Comparison of ENCODE assay signal across 40 mouse cellular contexts in the genomic region with DNA sequence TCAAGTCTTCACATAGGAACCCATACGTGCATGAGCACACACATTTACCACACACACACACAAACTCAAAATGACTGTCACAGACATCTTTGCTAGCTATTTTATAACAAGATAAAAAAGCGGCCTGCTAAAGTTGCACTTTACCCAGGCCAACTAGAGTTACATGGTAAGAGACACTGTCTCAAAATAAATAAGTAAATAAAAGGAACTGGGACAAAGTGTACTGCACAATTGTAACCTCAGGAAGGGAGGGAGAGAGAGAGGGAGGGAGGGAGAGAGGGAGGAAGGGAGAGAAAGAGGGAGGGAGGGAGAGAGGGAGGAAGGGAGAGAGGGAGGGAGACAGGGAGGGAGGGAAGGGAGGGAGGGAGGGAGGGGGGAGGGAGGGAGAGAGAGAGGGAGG. TPM values are rescaled to one million over a fixed set of nuclear protein-coding genes. Genes with fewer than 3 reads are reported as not detected.
"Had no signal": no experiment of that assay in that cellular context is flagged by ENCODE, and none has a peak within 500 bp of the region (broad histone marks: within the 10 kb centered on the region; RNA-seq: fewer than 3 reads in every experiment).

No protein-coding gene starts in this region.

- H3K27ac ChIP-seq: gastrocnemius, adult 2 months; heart, embryonic 13.5 days; heart, embryonic 15.5 days; hindbrain, embryonic 13.5 days; hindbrain, embryonic 15.5 days; hindbrain, postnatal 0 days; limb, embryonic 13.5 days; limb, embryonic 15.5 days; liver, embryonic 14.5 days had no signal

- ATAC-seq: forebrain, postnatal 0 days; hindbrain, postnatal 0 days; intestine, embryonic 16.5 days had no signal

- H3K9me3 ChIP-seq: heart, embryonic 15.5 days; hindbrain, embryonic 15.5 days; limb, embryonic 15.5 days had no signal

- H3K4me2 ChIP-seq: heart, embryonic 11.5 days; heart, embryonic 13.5 days; heart, embryonic 15.5 days; hindbrain, embryonic 13.5 days; hindbrain, embryonic 15.5 days; limb, embryonic 13.5 days; limb, embryonic 15.5 days had no signal

- H3K9ac ChIP-seq: forebrain, postnatal 0 days; heart, embryonic 13.5 days; heart, embryonic 15.5 days; hindbrain, embryonic 13.5 days; hindbrain, embryonic 15.5 days; limb, embryonic 13.5 days; limb, embryonic 15.5 days; liver, embryonic 14.5 days had no signal

- H3K27me3 ChIP-seq: heart, embryonic 15.5 days; hindbrain, embryonic 13.5 days; hindbrain, embryonic 15.5 days; limb, embryonic 13.5 days; limb, embryonic 15.5 days had no signal

- DNase-seq: forebrain, postnatal 0 days; gastrocnemius, adult 2 months; gastrocnemius, postnatal 10 days; gastrocnemius, postnatal 25 days; heart, adult 18-20 months; heart, postnatal 14 days; heart, postnatal 36 days; kidney, adult 11 months; kidney, adult 8-10 months; kidney, postnatal 10 days; kidney, postnatal 25 days; layer of hippocampus, adult 9-11 months; layer of hippocampus, postnatal 36 days; left cerebral cortex, postnatal 4 days had no signal

- H3K36me3 ChIP-seq: heart, embryonic 13.5 days; heart, embryonic 15.5 days; hindbrain, embryonic 15.5 days; limb, embryonic 13.5 days; limb, embryonic 15.5 days had no signal

- H3K4me3 ChIP-seq: gastrocnemius, adult 2 months; heart, embryonic 13.5 days; heart, embryonic 15.5 days; hindbrain, embryonic 13.5 days; hindbrain, embryonic 15.5 days; limb, embryonic 13.5 days; limb, embryonic 15.5 days had no signal

RNA-seq across cellular contexts. Expression of gene B4galnt4, which starts 8.5 kb away (rescaled TPM):
- total RNA-seq: gastrocnemius, postnatal 25 days; heart, adult 18-20 months; heart, postnatal 36 days had no signal

RNA-seq across cellular contexts. Expression of gene Gm17387, which starts 23.5 kb away (rescaled TPM):
- total RNA-seq: forebrain, postnatal 0 days; gastrocnemius, adult 2 months; gastrocnemius, postnatal 10 days; gastrocnemius, postnatal 25 days; gastrocnemius, postnatal 4 days; granulocyte monocyte progenitor cell, adult 5-6 weeks; heart, adult 18-20 months; heart, postnatal 14 days; heart, postnatal 36 days; hematopoietic stem cell, adult 5-6 weeks; hindbrain, postnatal 0 days; layer of hippocampus, adult 18-20 months; layer of hippocampus, adult 8-10 months; layer of hippocampus, postnatal 14 days; layer of hippocampus, postnatal 36 days; left cerebral cortex, adult 18-20 months; left cerebral cortex, adult 8-10 months; left cerebral cortex, postnatal 10 days; left cerebral cortex, postnatal 25 days; left cerebral cortex, postnatal 4 days had no signal
- polyA plus RNA-seq: forebrain, postnatal 0 days; heart, embryonic 11.5 days; heart, embryonic 13.5 days; heart, embryonic 15.5 days; heart, postnatal 0 days; hindbrain, embryonic 11.5 days; hindbrain, embryonic 13.5 days; hindbrain, embryonic 15.5 days; hindbrain, postnatal 0 days; intestine, embryonic 14.5 days; intestine, embryonic 16.5 days; kidney, embryonic 16.5 days; large intestine, adult 2 months; limb, embryonic 11.5 days; limb, embryonic 13.5 days; limb, embryonic 15.5 days; liver, embryonic 14.5 days had no signal

RNA-seq across cellular contexts. Expression of gene Pkp3, which starts 25.6 kb away (rescaled TPM):
- total RNA-seq: forebrain, postnatal 0 days; gastrocnemius, adult 2 months; gastrocnemius, postnatal 10 days; heart, postnatal 36 days; layer of hippocampus, adult 18-20 months; layer of hippocampus, adult 8-10 months; layer of hippocampus, postnatal 14 days; layer of hippocampus, postnatal 36 days; left cerebral cortex, postnatal 10 days; left cerebral cortex, postnatal 4 days had no signal
- polyA plus RNA-seq: forebrain, postnatal 0 days had no signal

RNA-seq across cellular contexts. Expression of gene Ifitm6, which starts 34.7 kb away (rescaled TPM):
- total RNA-seq: gastrocnemius, adult 2 months; gastrocnemius, postnatal 25 days; heart, adult 18-20 months; layer of hippocampus, adult 18-20 months; layer of hippocampus, postnatal 14 days; left cerebral cortex, postnatal 10 days; left cerebral cortex, postnatal 25 days; left cerebral cortex, postnatal 4 days had no signal
- polyA plus RNA-seq: hindbrain, embryonic 11.5 days; limb, embryonic 11.5 days; limb, embryonic 13.5 days had no signal
